Mouse (Mus musculus) E14TG2a.4 (cell line): ENCODE data around the gene Ctnnb1.

Source experiments
- H3K27me3 ChIP-seq: 2 replicates; pipeline ENCODE4 v1.6.1; 2014; ENCODE audit warnings: low read length, control low read depth; ENCODE audit not compliant: insufficient read depth
- H3K36me3 ChIP-seq: 2 replicates; pipeline ENCODE4 v1.6.1; 2014; ENCODE audit warnings: low read length, control low read depth; ENCODE audit not compliant: insufficient read depth
- H3K4me1 ChIP-seq: replicated peaks from 2 replicates; pipeline ENCODE4 v1.6.1; 2014; ENCODE audit warnings: low read depth, low read length, control low read depth
- H3K4me3 ChIP-seq: replicated peaks from 2 replicates; pipeline ENCODE4 v1.5.1; 2014; ENCODE audit warnings: mild to moderate bottlenecking, low read length
- H3K9me3 ChIP-seq: 2 replicates; pipeline ENCODE4 v1.6.1; 2014; ENCODE audit warnings: low read length, control low read depth
- CTCF ChIP-seq: conservative IDR thresholded peaks from 2 replicates; pipeline ENCODE4 v1.5.1; 2014; ENCODE audit warnings: low read length
- NANOG ChIP-seq: IDR thresholded peaks from 2 replicates; pipeline ENCODE4 v1.6.1; 2014; ENCODE audit warnings: borderline replicate concordance, low read length, mixed read lengths
- POU5F1 ChIP-seq: IDR thresholded peaks from 2 replicates; pipeline ENCODE4 v1.6.1; 2014; ENCODE audit warnings: low read length, borderline replicate concordance

The Ctnnb1 gene

DNA sequence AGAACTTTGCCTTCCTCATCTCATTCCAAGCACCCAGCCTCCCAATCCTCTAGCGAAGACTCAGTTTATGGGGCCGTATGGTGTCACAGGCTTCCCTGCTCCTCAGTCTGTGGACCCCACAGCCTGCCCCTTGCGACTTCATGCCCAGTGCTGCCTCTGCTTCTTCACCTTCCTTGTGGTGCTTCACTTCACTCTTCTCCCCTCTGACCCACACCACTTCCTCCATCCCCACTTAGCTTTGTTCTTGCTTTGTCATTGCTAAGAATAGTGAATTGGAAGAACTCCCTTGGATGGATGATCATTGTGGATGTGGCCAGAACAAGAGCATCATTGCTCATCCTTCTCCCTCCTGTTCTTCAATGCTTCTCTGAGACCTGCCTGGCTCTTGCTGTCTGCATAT is 11.8 kb downstream of the Ctnnb1 start:
- Histone ChIP-seq H3K9me3 (no peaks in the 10 kb centered on the region), H3K27me3 (no peaks in the 10 kb centered on the region), H3K4me1 (peaks cover 100% of the 10 kb centered on the region), H3K36me3 (peaks cover 93% of the 10 kb centered on the region), H3K4me3 (no peak overlapping the region)
- no peak for TF ChIP-seq CTCF
- no peak for TF ChIP-seq POU5F1
- no peak for TF ChIP-seq NANOG

GRCm38 (mm10) chr9:120943757-120944156 is 14.7 kb downstream of the Ctnnb1 start:
- H3K27me3 ChIP-seq = no peaks in the 10 kb centered on the region
- H3K9me3 ChIP-seq = no peaks in the 10 kb centered on the region
- peaks cover 99% of the 10 kb centered on the region for H3K4me1 ChIP-seq
- no peak overlapping the region for H3K4me3 ChIP-seq
- no peak for TF ChIP-seq NANOG
- no peak for TF ChIP-seq POU5F1
- no peak for TF ChIP-seq CTCF
- peaks cover 95% of the 10 kb centered on the region for H3K36me3 ChIP-seq

- Histone ChIP-seq H3K4me3 (no peak overlapping the region), H3K27me3 (no peaks in the 10 kb centered on the region), H3K9me3 (no peaks in the 10 kb centered on the region), H3K36me3 (peaks cover 95% of the 10 kb centered on the region), H3K4me1 (peaks cover 99% of the 10 kb centered on the region)
- no peak for TF ChIP-seq POU5F1
- TF ChIP-seq CTCF = no peak
- TF ChIP-seq NANOG = no peak
These were observed 15.2 kb downstream of the Ctnnb1 start for GRCm38 (mm10) chr9:120944211-120944610.

DNA sequence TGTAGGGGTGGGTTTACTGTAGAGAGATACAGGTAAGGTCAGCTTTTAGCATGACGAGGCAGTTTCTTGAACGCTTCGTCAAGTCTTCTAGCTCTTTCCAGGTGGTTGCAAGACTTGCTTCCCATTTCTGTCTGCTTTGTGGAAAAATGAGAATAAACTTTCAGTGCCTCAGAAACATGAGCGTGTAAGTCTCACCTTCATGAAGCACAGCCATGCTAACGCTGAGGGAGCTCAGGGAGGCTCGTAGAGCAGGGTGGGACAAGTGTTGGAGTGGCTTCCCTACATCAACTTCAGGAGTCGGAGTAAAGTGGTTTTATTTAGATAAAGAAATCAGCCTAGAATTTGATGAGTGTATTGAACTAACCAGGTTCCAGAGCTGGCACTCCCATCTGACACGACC is 17.1 kb downstream of the Ctnnb1 start:
- no peak overlapping the region for H3K4me3 ChIP-seq
- no peaks in the 10 kb centered on the region for H3K27me3 ChIP-seq
- peaks cover 95% of the 10 kb centered on the region for H3K36me3 ChIP-seq
- TF ChIP-seq CTCF (no peak), NANOG (no peak), POU5F1 (no peak)
- no peaks in the 10 kb centered on the region for H3K9me3 ChIP-seq
- H3K4me1 ChIP-seq = peaks cover 92% of the 10 kb centered on the region

- TF ChIP-seq CTCF (no peak), NANOG (no peak), POU5F1 (no peak)
These were observed 19.8 kb downstream of the Ctnnb1 start for GRCm38 (mm10) chr9:120948832-120949231.

GRCm38 (mm10) chr9:120950761-120951160 is 21.7 kb downstream of the Ctnnb1 start:
- Histone ChIP-seq H3K4me3 (no peak overlapping the region), H3K27me3 (no peaks in the 10 kb centered on the region), H3K9me3 (no peaks in the 10 kb centered on the region), H3K4me1 (peaks cover 74% of the 10 kb centered on the region), H3K36me3 (peaks cover 97% of the 10 kb centered on the region)
- TF ChIP-seq CTCF = no peak
- no peak for TF ChIP-seq NANOG

More at GRCm38 (mm10) chr9:120948832-120949231, 19.8 kb downstream of the Ctnnb1 start:
- peaks cover 95% of the 10 kb centered on the region for H3K36me3 ChIP-seq
- no peak overlapping the region for H3K4me3 ChIP-seq
- no peaks in the 10 kb centered on the region for H3K27me3 ChIP-seq
- peaks cover 86% of the 10 kb centered on the region for H3K4me1 ChIP-seq
- no peaks in the 10 kb centered on the region for H3K9me3 ChIP-seq

DNA sequence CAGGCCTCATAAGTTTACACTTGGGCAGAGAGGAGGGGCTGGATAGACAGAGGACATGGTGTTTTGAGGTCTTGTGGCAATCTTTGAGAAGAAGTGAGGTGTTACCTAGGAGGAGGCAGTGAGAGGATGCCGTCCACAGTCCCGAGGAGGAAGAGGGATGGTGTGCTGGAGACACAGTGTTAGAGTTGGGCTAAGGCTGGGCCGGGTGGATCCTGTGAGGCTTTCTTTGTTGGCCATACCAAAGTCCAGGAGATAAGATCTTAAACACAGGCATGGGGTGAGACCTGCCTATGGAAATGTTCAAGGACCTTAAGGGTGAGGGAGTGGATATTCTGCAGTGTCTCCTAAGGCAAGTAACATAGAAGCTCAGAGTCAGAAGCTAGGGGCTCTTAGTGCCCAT is 22.9 kb downstream of the Ctnnb1 start:
- Histone ChIP-seq H3K9me3 (no peaks in the 10 kb centered on the region), H3K27me3 (no peaks in the 10 kb centered on the region), H3K36me3 (peaks cover 97% of the 10 kb centered on the region), H3K4me1 (peaks cover 70% of the 10 kb centered on the region), H3K4me3 (no peak overlapping the region)
- TF ChIP-seq NANOG (no peak), CTCF (no peak), POU5F1 (no peak)

DNA sequence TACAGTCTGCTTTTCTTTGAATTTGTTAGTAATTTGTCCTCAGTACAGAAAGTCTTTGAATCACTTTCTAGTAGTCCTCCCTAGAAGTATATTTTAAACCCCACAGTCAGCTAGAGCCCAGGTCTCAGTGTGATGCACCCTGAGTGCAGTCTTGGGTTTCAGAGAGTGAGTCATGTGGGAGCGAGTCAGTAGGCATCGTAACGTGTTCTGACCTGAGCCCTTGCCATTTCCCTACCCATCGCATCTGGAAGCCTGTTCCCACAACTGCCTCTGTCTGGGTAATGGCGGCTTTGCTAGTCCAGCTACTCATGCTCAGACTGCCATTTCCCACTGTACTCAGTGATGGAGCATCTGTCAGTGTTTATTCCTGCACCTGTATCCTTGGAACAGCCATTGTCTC is 29.0 kb downstream of the Ctnnb1 start:
- TF ChIP-seq CTCF = no peak
- TF ChIP-seq NANOG = no peak
- no peak for TF ChIP-seq POU5F1
- Histone ChIP-seq H3K4me1 (peaks cover 76% of the 10 kb centered on the region), H3K4me3 (no peak overlapping the region), H3K9me3 (no peaks in the 10 kb centered on the region), H3K27me3 (no peaks in the 10 kb centered on the region), H3K36me3 (peaks cover 100% of the 10 kb centered on the region)

DNA sequence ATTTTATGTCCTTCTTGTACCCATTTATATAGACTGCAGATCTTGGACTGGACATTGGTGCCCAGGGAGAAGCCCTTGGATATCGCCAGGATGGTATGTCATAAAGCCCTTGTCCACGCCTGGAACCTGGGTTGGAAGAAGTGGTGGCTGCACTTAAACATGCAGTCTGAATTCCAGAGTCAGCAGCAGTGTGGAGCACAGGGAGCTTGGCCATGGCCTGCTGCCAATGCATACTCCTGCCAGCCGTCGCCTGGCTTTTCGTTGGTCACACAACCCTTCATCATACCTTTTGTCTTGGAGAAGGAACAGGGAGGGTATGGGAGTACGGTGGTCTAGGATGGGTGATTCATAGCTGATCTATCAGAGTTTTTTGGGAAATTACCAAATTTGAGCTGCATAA is 29.5 kb downstream of the Ctnnb1 start:
- H3K4me1 ChIP-seq = peaks cover 76% of the 10 kb centered on the region
- no peak overlapping the region for H3K4me3 ChIP-seq
- H3K9me3 ChIP-seq = no peaks in the 10 kb centered on the region
- peaks cover 100% of the 10 kb centered on the region for H3K36me3 ChIP-seq
- TF ChIP-seq NANOG (no peak), CTCF (no peak), POU5F1 (no peak)
- no peaks in the 10 kb centered on the region for H3K27me3 ChIP-seq
